Mouse (Mus musculus): ENCODE measurements around the gene Jmjd1c. TPM values are rescaled to one million over a fixed set of nuclear protein-coding genes. Genes with fewer than 3 reads are reported as not detected.

Gene Jmjd1c
- polyA plus RNA-seq, 1 experiment = 6.2 TPM

GRCm38 (mm10) chr10:67207931-67208330 lies 112.0 kb downstream of the Jmjd1c start:
- Histone ChIP-seq H3K4me3 (ENCODE audit: insufficient read depth, poor library complexity, severe bottlenecking) (no peak overlapping the region), H3K79me2 (ENCODE audit: control insufficient read depth, insufficient read depth) (peaks cover 100% of the 10 kb centered on the region), H3ac (ENCODE audit: control insufficient read depth, insufficient read length, low read depth) (no peak overlapping the region), H3K79me3 (ENCODE audit: low read depth) (peaks cover 92% of the 10 kb centered on the region), H3K36me3 (ENCODE audit: control insufficient read depth, insufficient read depth) (peaks cover 9% of the 10 kb centered on the region), H3K27me3 (ENCODE audit: control insufficient read depth, insufficient read depth, insufficient read length) (no peaks in the 10 kb centered on the region)
- TF ChIP-seq MYOD1 (IDR thresholded peaks at IDR 0.05; ENCODE audit: control insufficient read depth, insufficient read length, low read depth) = no peak
- no peak for TF ChIP-seq CEBPB (IDR thresholded peaks at IDR 0.05; ENCODE audit: low read depth)
- no peak for TF ChIP-seq CTCF (IDR thresholded peaks at IDR 0.05; ENCODE audit: control insufficient read depth, insufficient read depth, insufficient read length)
- TF ChIP-seq FOSL1 (IDR thresholded peaks at IDR 0.05; ENCODE audit: insufficient read depth, low read length, poor library complexity, severe bottlenecking) = no peak
- no peak for TF ChIP-seq USF1 (IDR thresholded peaks at IDR 0.05; ENCODE audit: low read depth)
- no peak for TF ChIP-seq MYOG (IDR thresholded peaks at IDR 0.05; ENCODE audit: control insufficient read depth, extremely low read depth, insufficient read length)
- no peak for TF ChIP-seq MAX (IDR thresholded peaks at IDR 0.05)

- H3K27me3 ChIP-seq (ENCODE audit: control insufficient read depth, insufficient read depth, insufficient read length) = no peaks in the 10 kb centered on the region
- no peak overlapping the region for H3K4me3 ChIP-seq (ENCODE audit: insufficient read depth, poor library complexity, severe bottlenecking)
- H3ac ChIP-seq (ENCODE audit: control insufficient read depth, insufficient read length, low read depth) = no peak overlapping the region
- peaks cover 9% of the 10 kb centered on the region for H3K36me3 ChIP-seq (ENCODE audit: control insufficient read depth, insufficient read depth)
- H3K79me2 ChIP-seq (ENCODE audit: control insufficient read depth, insufficient read depth) = peaks cover 100% of the 10 kb centered on the region
- H3K79me3 ChIP-seq (ENCODE audit: low read depth) = peaks cover 93% of the 10 kb centered on the region
- TF ChIP-seq CTCF (IDR thresholded peaks at IDR 0.05; ENCODE audit: control insufficient read depth, insufficient read depth, insufficient read length) = no peak
These were observed 114.2 kb downstream of the Jmjd1c start for GRCm38 (mm10) chr10:67209916-67210675.

GRCm38 (mm10) chr10:67212031-67212430 lies 116.1 kb downstream of the Jmjd1c start:
- Histone ChIP-seq H3K27me3 (ENCODE audit: control insufficient read depth, insufficient read depth, insufficient read length) (no peaks in the 10 kb centered on the region), H3ac (ENCODE audit: control insufficient read depth, insufficient read length, low read depth) (no peak overlapping the region), H3K36me3 (ENCODE audit: control insufficient read depth, insufficient read depth) (peaks cover 27% of the 10 kb centered on the region), H3K4me3 (ENCODE audit: insufficient read depth, poor library complexity, severe bottlenecking) (no peak overlapping the region), H3K79me2 (ENCODE audit: control insufficient read depth, insufficient read depth) (peaks cover 100% of the 10 kb centered on the region), H3K79me3 (ENCODE audit: low read depth) (peaks cover 90% of the 10 kb centered on the region)
- TF ChIP-seq MYOG (IDR thresholded peaks at IDR 0.05; ENCODE audit: control insufficient read depth, extremely low read depth, insufficient read length) = no peak
- no peak for TF ChIP-seq CEBPB (IDR thresholded peaks at IDR 0.05; ENCODE audit: low read depth)
- TF ChIP-seq MYOD1 (IDR thresholded peaks at IDR 0.05; ENCODE audit: control insufficient read depth, insufficient read length, low read depth) = no peak
- TF ChIP-seq USF1 (IDR thresholded peaks at IDR 0.05; ENCODE audit: low read depth) = no peak
- no peak for TF ChIP-seq CTCF (IDR thresholded peaks at IDR 0.05; ENCODE audit: control insufficient read depth, insufficient read depth, insufficient read length)
- no peak for TF ChIP-seq MAX (IDR thresholded peaks at IDR 0.05)
- TF ChIP-seq FOSL1 (IDR thresholded peaks at IDR 0.05; ENCODE audit: insufficient read depth, low read length, poor library complexity, severe bottlenecking) = no peak

- no peak overlapping the region for H3ac ChIP-seq (ENCODE audit: control insufficient read depth, insufficient read length, low read depth)
- peaks cover 77% of the 10 kb centered on the region for H3K79me3 ChIP-seq (ENCODE audit: low read depth)
- peaks cover 88% of the 10 kb centered on the region for H3K79me2 ChIP-seq (ENCODE audit: control insufficient read depth, insufficient read depth)
- TF ChIP-seq MAX (IDR thresholded peaks at IDR 0.05) (no peak), CEBPB (IDR thresholded peaks at IDR 0.05; ENCODE audit: low read depth) (no peak), MYOD1 (IDR thresholded peaks at IDR 0.05; ENCODE audit: control insufficient read depth, insufficient read length, low read depth) (no peak), MYOG (IDR thresholded peaks at IDR 0.05; ENCODE audit: control insufficient read depth, extremely low read depth, insufficient read length) (no peak), USF1 (IDR thresholded peaks at IDR 0.05; ENCODE audit: low read depth) (no peak), FOSL1 (IDR thresholded peaks at IDR 0.05; ENCODE audit: insufficient read depth, low read length, poor library complexity, severe bottlenecking) (no peak), CTCF (IDR thresholded peaks at IDR 0.05; ENCODE audit: control insufficient read depth, insufficient read depth, insufficient read length) (no peak)
- no peaks in the 10 kb centered on the region for H3K27me3 ChIP-seq (ENCODE audit: control insufficient read depth, insufficient read depth, insufficient read length)
- no peak overlapping the region for H3K4me3 ChIP-seq (ENCODE audit: insufficient read depth, poor library complexity, severe bottlenecking)
- H3K36me3 ChIP-seq (ENCODE audit: control insufficient read depth, insufficient read depth) = peaks cover 43% of the 10 kb centered on the region
These were observed 117.8 kb downstream of the Jmjd1c start for GRCm38 (mm10) chr10:67213720-67214119.

GRCm38 (mm10) chr10:67215133-67215532 lies 119.2 kb downstream of the Jmjd1c start:
- Histone ChIP-seq H3K4me3 (ENCODE audit: insufficient read depth, poor library complexity, severe bottlenecking) (no peak overlapping the region), H3K79me2 (ENCODE audit: control insufficient read depth, insufficient read depth) (peaks cover 87% of the 10 kb centered on the region), H3K79me3 (ENCODE audit: low read depth) (peaks cover 64% of the 10 kb centered on the region), H3K27me3 (ENCODE audit: control insufficient read depth, insufficient read depth, insufficient read length) (no peaks in the 10 kb centered on the region), H3ac (ENCODE audit: control insufficient read depth, insufficient read length, low read depth) (no peak overlapping the region), H3K36me3 (ENCODE audit: control insufficient read depth, insufficient read depth) (peaks cover 57% of the 10 kb centered on the region)
- TF ChIP-seq CTCF (IDR thresholded peaks at IDR 0.05; ENCODE audit: control insufficient read depth, insufficient read depth, insufficient read length) = no peak
- TF ChIP-seq USF1 (IDR thresholded peaks at IDR 0.05; ENCODE audit: low read depth) = no peak
- TF ChIP-seq FOSL1 (IDR thresholded peaks at IDR 0.05; ENCODE audit: insufficient read depth, low read length, poor library complexity, severe bottlenecking) = no peak
- no peak for TF ChIP-seq MAX (IDR thresholded peaks at IDR 0.05)
- TF ChIP-seq CEBPB (IDR thresholded peaks at IDR 0.05; ENCODE audit: low read depth) = no peak
- no peak for TF ChIP-seq MYOD1 (IDR thresholded peaks at IDR 0.05; ENCODE audit: control insufficient read depth, insufficient read length, low read depth)
- no peak for TF ChIP-seq MYOG (IDR thresholded peaks at IDR 0.05; ENCODE audit: control insufficient read depth, extremely low read depth, insufficient read length)

GRCm38 (mm10) chr10:67216872-67217271 lies 120.9 kb downstream of the Jmjd1c start:
- TF ChIP-seq CTCF (IDR thresholded peaks at IDR 0.05; ENCODE audit: control insufficient read depth, insufficient read depth, insufficient read length) (no peak), USF1 (IDR thresholded peaks at IDR 0.05; ENCODE audit: low read depth) (no peak), MYOG (IDR thresholded peaks at IDR 0.05; ENCODE audit: control insufficient read depth, extremely low read depth, insufficient read length) (no peak), CEBPB (IDR thresholded peaks at IDR 0.05; ENCODE audit: low read depth) (no peak), MYOD1 (IDR thresholded peaks at IDR 0.05; ENCODE audit: control insufficient read depth, insufficient read length, low read depth) (no peak), MAX (IDR thresholded peaks at IDR 0.05) (no peak), FOSL1 (IDR thresholded peaks at IDR 0.05; ENCODE audit: insufficient read depth, low read length, poor library complexity, severe bottlenecking) (no peak)
- Histone ChIP-seq H3ac (ENCODE audit: control insufficient read depth, insufficient read length, low read depth) (no peak overlapping the region), H3K4me3 (ENCODE audit: insufficient read depth, poor library complexity, severe bottlenecking) (no peak overlapping the region), H3K79me2 (ENCODE audit: control insufficient read depth, insufficient read depth) (peaks cover 87% of the 10 kb centered on the region), H3K36me3 (ENCODE audit: control insufficient read depth, insufficient read depth) (peaks cover 75% of the 10 kb centered on the region), H3K79me3 (ENCODE audit: low read depth) (peaks cover 61% of the 10 kb centered on the region), H3K27me3 (ENCODE audit: control insufficient read depth, insufficient read depth, insufficient read length) (no peaks in the 10 kb centered on the region)
